Mouse (Mus musculus): Measurements from ENCODE around the gene Ppwd1. TPM values are rescaled to one million over a fixed set of nuclear protein-coding genes. Genes with fewer than 3 reads are reported as not detected.

The Ppwd1 gene
- total and polyA plus RNA-seq, 3 experiments, result 1.3 to 6.8 (median 6.3) TPM

GRCm38 (mm10) chr13:104187357-104187756 lies 41.3 kb downstream of the Ppwd1 start:
- TF ChIP-seq POLR2A (IDR thresholded peaks at IDR 0.05; ENCODE audit: insufficient read depth, low read depth, low read length), result no peak
- TF ChIP-seq CTCF (IDR thresholded peaks at IDR 0.05), result no peak
- TF ChIP-seq EP300 (IDR thresholded peaks at IDR 0.05; ENCODE audit: insufficient read depth, low read depth, low read length), result no peak
- Histone ChIP-seq H3K27me3 (ENCODE audit: control insufficient read depth, insufficient read depth, low read length) (no peaks in the 10 kb centered on the region), H3K27ac (no peak overlapping the region), H3K36me3 (ENCODE audit: control insufficient read depth, insufficient read depth, low read length) (peaks cover 9% of the 10 kb centered on the region), H3K4me1 (ENCODE audit: control insufficient read depth, insufficient read depth, low read length) (no peaks in the 10 kb centered on the region), H3K9ac (ENCODE audit: low read depth, low read length) (no peak overlapping the region), H3K4me3 (no peak overlapping the region), H3K79me2 (replicated peaks; ENCODE audit: control insufficient read depth, insufficient read depth, low read length) (no peaks in the 10 kb centered on the region)
- no peak for DNase-seq
- intact Hi-C loops (cut with DNase I), result no loop called here
- WGBS, result 78% methylated on average over 4 of the region's 4 CpGs

DNA sequence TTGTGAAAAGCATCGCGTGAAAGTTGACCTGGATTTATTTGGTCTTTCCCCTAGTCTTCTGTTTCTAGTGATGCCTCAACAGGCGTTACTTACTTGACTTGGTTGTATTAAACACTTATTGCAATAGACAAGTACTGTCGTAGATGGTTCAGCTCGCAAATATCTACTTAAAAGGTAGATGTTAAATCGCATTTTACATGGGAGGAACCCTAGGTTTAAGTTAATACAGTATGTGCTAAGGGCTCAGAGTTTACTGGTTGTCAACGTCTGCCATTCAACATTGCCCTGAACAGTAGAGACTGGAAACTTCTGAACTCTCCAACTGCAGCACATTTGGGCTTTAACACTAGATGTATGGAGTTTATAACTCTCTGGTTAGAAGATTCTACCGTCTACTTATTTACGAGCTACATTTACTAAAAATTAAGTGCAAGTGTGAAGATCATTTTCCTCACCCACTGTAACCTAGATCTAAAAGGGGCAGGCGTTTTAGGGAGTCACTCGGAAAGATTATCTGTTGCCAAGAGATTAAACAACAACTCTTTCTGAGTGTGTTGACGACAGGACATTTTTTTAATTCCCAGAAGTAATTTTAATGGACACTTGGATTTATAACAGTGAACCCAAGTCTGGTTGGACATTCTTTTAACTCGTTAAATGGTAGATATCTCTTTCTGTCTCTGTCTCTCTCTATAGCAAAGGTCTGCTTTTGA lies 49.3 kb downstream of the Ppwd1 start:
- Histone ChIP-seq H3K27ac (peak overlapping the region; percentile 94), H3K4me1 (ENCODE audit: control insufficient read depth, insufficient read depth, low read length) (peaks cover 4% of the 10 kb centered on the region), H3K9ac (ENCODE audit: low read depth, low read length) (peak overlapping the region; percentile 91), H3K4me3 (peak overlapping the region; percentile 82), H3K79me2 (replicated peaks; ENCODE audit: control insufficient read depth, insufficient read depth, low read length) (peaks cover 1% of the 10 kb centered on the region), H3K27me3 (ENCODE audit: control insufficient read depth, insufficient read depth, low read length) (no peaks in the 10 kb centered on the region), H3K36me3 (ENCODE audit: control insufficient read depth, insufficient read depth, low read length) (peaks cover 8% of the 10 kb centered on the region)
- no peak for DNase-seq
- no peak for TF ChIP-seq POLR2A (IDR thresholded peaks at IDR 0.05; ENCODE audit: insufficient read depth, low read depth, low read length)
- TF ChIP-seq EP300 (IDR thresholded peaks at IDR 0.05; ENCODE audit: insufficient read depth, low read depth, low read length), result no peak
- TF ChIP-seq CTCF (IDR thresholded peaks at IDR 0.05), result no peak
- WGBS, result 5% methylated on average over 13 of the region's 13 CpGs
- intact Hi-C loops (cut with DNase I), result loop anchor here (2.0 to 5.0 kb wide), 3 partner anchors 49 to 108 kb away; partner anchors contain the start of genes Adamts6, Cenpk, Nln and Ppwd1

DNA sequence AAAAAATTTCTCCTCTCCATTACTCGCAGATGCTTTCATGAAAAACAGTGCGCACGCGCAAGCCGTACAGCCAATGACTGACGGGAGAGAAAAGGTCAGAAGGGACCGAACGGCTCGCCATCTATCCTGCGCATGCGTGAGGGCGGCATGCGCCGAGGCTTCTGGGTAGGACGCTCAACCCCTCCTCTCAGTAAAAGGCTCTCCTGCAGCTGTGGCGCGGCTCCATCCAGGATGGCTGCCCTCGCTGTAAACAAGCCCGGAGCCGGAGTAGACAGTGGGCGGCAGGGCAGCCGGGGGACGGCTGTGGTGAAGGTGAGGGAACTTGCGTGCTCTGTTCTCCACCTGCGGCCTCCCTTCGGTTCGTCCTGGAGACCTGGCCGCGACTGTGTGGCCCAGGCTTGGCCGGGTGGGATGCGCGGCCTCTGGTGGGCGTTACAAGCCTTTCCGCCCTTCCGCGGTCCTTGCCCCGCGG lies 50.0 kb downstream of the Ppwd1 start, which contains the start of gene Trim23:
Trim23 (plus strand) TSS at position 148 of the 472 bp plus-strand sequence.
- intact Hi-C loops (cut with DNase I), result loop anchor here (2.0 to 5.0 kb wide), 3 partner anchors 50 to 109 kb away; partner anchors contain the start of genes Adamts6, Cenpk, Nln and Ppwd1
- WGBS, result under 1% methylated on average over 38 of the region's 38 CpGs

GRCm38 (mm10) chr13:104177796-104178649 lies 50.6 kb downstream of the Ppwd1 start, which contains the start of gene Trappc13:
Gene Trappc13 (minus strand): TSS chr13:104178469.
- intact Hi-C loops (cut with DNase I), result loop anchor here (2.0 to 5.0 kb wide), 3 partner anchors 51 to 109 kb away; partner anchors contain the start of genes Adamts6, Cenpk, Nln and Ppwd1
- peaks cover 4% of the 10 kb centered on the region for H3K4me1 ChIP-seq (ENCODE audit: control insufficient read depth, insufficient read depth, low read length)
- peak within 1 kb of the TSS; percentile 94 for H3K27ac ChIP-seq
- peak; percentile 63 for TF ChIP-seq POLR2A (IDR thresholded peaks at IDR 0.05; ENCODE audit: insufficient read depth, low read depth, low read length)
- 0 out of 2 replicates have a peak, but pooled peaks have one; percentile 34 for TF ChIP-seq EP300 (IDR thresholded peaks at IDR 0.05; ENCODE audit: insufficient read depth, low read depth, low read length)
- no peak for TF ChIP-seq CTCF (IDR thresholded peaks at IDR 0.05)
- under 1% methylated on average over 32 of the region's 32 CpGs for WGBS
- peaks cover 1% of the 10 kb centered on the region for H3K79me2 ChIP-seq (replicated peaks; ENCODE audit: control insufficient read depth, insufficient read depth, low read length)
- no peaks in the 10 kb centered on the region for H3K27me3 ChIP-seq (ENCODE audit: control insufficient read depth, insufficient read depth, low read length)
- peak in 1 of 2 experiments; percentile 81 for DNase-seq
- H3K36me3 ChIP-seq (ENCODE audit: control insufficient read depth, insufficient read depth, low read length), result peaks cover 10% of the 10 kb centered on the region
- H3K9ac ChIP-seq (ENCODE audit: low read depth, low read length), result peak within 1 kb of the TSS; percentile 91
- H3K4me3 ChIP-seq, result peak within 1 kb of the TSS; percentile 82

More for the DNA sequence above, 50.0 kb downstream of the Ppwd1 start, which contains the start of gene Trim23:
- peak; percentile 94 for TF ChIP-seq POLR2A (IDR thresholded peaks at IDR 0.05; ENCODE audit: insufficient read depth, low read depth, low read length)
- peak; percentile 50 for TF ChIP-seq CTCF (IDR thresholded peaks at IDR 0.05)
- TF ChIP-seq EP300 (IDR thresholded peaks at IDR 0.05; ENCODE audit: insufficient read depth, low read depth, low read length), result no peak
- Histone ChIP-seq H3K27me3 (ENCODE audit: control insufficient read depth, insufficient read depth, low read length) (no peaks in the 10 kb centered on the region), H3K9ac (ENCODE audit: low read depth, low read length) (peak within 1 kb of the TSS; percentile 91), H3K4me1 (ENCODE audit: control insufficient read depth, insufficient read depth, low read length) (peaks cover 4% of the 10 kb centered on the region), H3K4me3 (peak within 1 kb of the TSS; percentile 82), H3K79me2 (replicated peaks; ENCODE audit: control insufficient read depth, insufficient read depth, low read length) (peaks cover 1% of the 10 kb centered on the region), H3K27ac (peak within 1 kb of the TSS; percentile 94), H3K36me3 (ENCODE audit: control insufficient read depth, insufficient read depth, low read length) (peaks cover 10% of the 10 kb centered on the region)
- peak; percentile 94 to 98 for DNase-seq

- Histone ChIP-seq H3K4me3 (peak overlapping the region; percentile 82; the same call in 1 of the 2 replicates), H3K36me3 (ENCODE audit: control insufficient read depth, insufficient read depth, low read length) (peaks cover 10% of the 10 kb centered on the region), H3K27me3 (ENCODE audit: control insufficient read depth, insufficient read depth, low read length) (no peaks in the 10 kb centered on the region), H3K79me2 (replicated peaks; ENCODE audit: control insufficient read depth, insufficient read depth, low read length) (peaks cover 1% of the 10 kb centered on the region), H3K9ac (ENCODE audit: low read depth, low read length) (no peak overlapping the region), H3K4me1 (ENCODE audit: control insufficient read depth, insufficient read depth, low read length) (peaks cover 4% of the 10 kb centered on the region), H3K27ac (no peak overlapping the region)
- 54% methylated on average over 3 of the region's 3 CpGs for WGBS
- no peak for DNase-seq
- TF ChIP-seq EP300 (IDR thresholded peaks at IDR 0.05; ENCODE audit: insufficient read depth, low read depth, low read length) (no peak), POLR2A (IDR thresholded peaks at IDR 0.05; ENCODE audit: insufficient read depth, low read depth, low read length) (no peak), CTCF (IDR thresholded peaks at IDR 0.05) (no peak)
- intact Hi-C loops (cut with DNase I), result loop anchor here (5.0 kb wide), 1 partner anchor 110 kb away; the partner anchor contains the start of gene Adamts6
Measured at GRCm38 (mm10) chr13:104176874-104177273, 51.8 kb downstream of the Ppwd1 start.

All from heart, adult 2 months (tissue).